Mouse (Mus musculus): ENCODE measurements around the gene Gm266. TPM values are rescaled to one million over a fixed set of nuclear protein-coding genes. Genes with fewer than 3 reads are reported as not detected.

Gene Gm266
- polyA plus RNA-seq (2015; fragmentation: Nextera tagmentation; extraction: Ambion mirVana) = 0.56 and 0.62 TPM in 2 replicates

GRCm38 (mm10) chr12:111485652-111486306, at the start of gene Gm266:
TSS of gene Gm266 (minus strand) at chr12:111485823.
- Histone ChIP-seq H3K4me2 (peak within 1 kb of the TSS; percentile 62), H3K27ac (replicated peaks) (no peak within 1 kb of the TSS), H3K27me3 (peaks cover 93% of the 10 kb centered on the region), H3K9ac (no peak within 1 kb of the TSS), H3K4me3 (replicated peaks) (peak within 1 kb of the TSS; percentile 46), H3K36me3 (replicated peaks) (no peaks in the 10 kb centered on the region), H3K9me3 (replicated peaks) (no peaks in the 10 kb centered on the region), H3K4me1 (replicated peaks) (peaks cover 16% of the 10 kb centered on the region)
- no peak for ATAC-seq (ENCODE audit: insufficient read depth)
- 2% methylated on average over 57 of the region's 58 CpGs for WGBS (ENCODE audit: insufficient replicate concordance)

- peaks cover 14% of the 10 kb centered on the region for H3K36me3 ChIP-seq (replicated peaks)
- H3K9me3 ChIP-seq (replicated peaks) = no peaks in the 10 kb centered on the region
- peak overlapping the region; percentile 71 for H3K4me2 ChIP-seq
- H3K4me3 ChIP-seq (replicated peaks) = 0 out of 2 replicates have a peak overlapping the region, but pooled peaks have one; percentile 4
- H3K9ac ChIP-seq = 0 out of 2 replicates have a peak overlapping the region, but pooled peaks have one; percentile 19
- peaks cover 51% of the 10 kb centered on the region for H3K4me1 ChIP-seq (replicated peaks)
- ATAC-seq (ENCODE audit: insufficient read depth) = peak; percentile 40
- 10% methylated on average over 6 of the region's 6 CpGs for WGBS (ENCODE audit: insufficient replicate concordance)
- peaks cover 43% of the 10 kb centered on the region for H3K27me3 ChIP-seq
- H3K27ac ChIP-seq (replicated peaks) = peak overlapping the region; percentile 94
Measured at GRCm38 (mm10) chr12:111535281-111535680, 49.7 kb upstream of the Gm266 start.

- 64% methylated on average over 11 of the region's 11 CpGs for WGBS (ENCODE audit: insufficient replicate concordance)
- no peak overlapping the region for H3K4me2 ChIP-seq
- peaks cover 44% of the 10 kb centered on the region for H3K4me1 ChIP-seq (replicated peaks)
- H3K4me3 ChIP-seq (replicated peaks) = no peak overlapping the region
- H3K27ac ChIP-seq (replicated peaks) = no peak overlapping the region
- H3K9me3 ChIP-seq (replicated peaks) = no peaks in the 10 kb centered on the region
- H3K27me3 ChIP-seq = peaks cover 61% of the 10 kb centered on the region
- H3K36me3 ChIP-seq (replicated peaks) = no peaks in the 10 kb centered on the region
- no peak overlapping the region for H3K9ac ChIP-seq
- no peak for ATAC-seq (ENCODE audit: insufficient read depth)
Measured at GRCm38 (mm10) chr12:111533096-111533794, 47.6 kb upstream of the Gm266 start.

GRCm38 (mm10) chr12:111529192-111529591, 43.6 kb upstream of the Gm266 start:
- Histone ChIP-seq H3K27ac (replicated peaks) (no peak overlapping the region), H3K27me3 (peaks cover 90% of the 10 kb centered on the region), H3K36me3 (replicated peaks) (no peaks in the 10 kb centered on the region), H3K4me2 (no peak overlapping the region), H3K4me3 (replicated peaks) (no peak overlapping the region), H3K9ac (no peak overlapping the region), H3K9me3 (replicated peaks) (no peaks in the 10 kb centered on the region), H3K4me1 (replicated peaks) (peaks cover 18% of the 10 kb centered on the region)
- 21% methylated on average over 8 of the region's 8 CpGs for WGBS (ENCODE audit: insufficient replicate concordance)
- ATAC-seq (ENCODE audit: insufficient read depth) = no peak

GRCm38 (mm10) chr12:111527643-111528281, 42.1 kb upstream of the Gm266 start:
- Histone ChIP-seq H3K4me2 (no peak overlapping the region), H3K4me3 (replicated peaks) (no peak overlapping the region), H3K27me3 (peaks cover 90% of the 10 kb centered on the region), H3K9me3 (replicated peaks) (no peaks in the 10 kb centered on the region), H3K27ac (replicated peaks) (no peak overlapping the region), H3K36me3 (replicated peaks) (no peaks in the 10 kb centered on the region), H3K4me1 (replicated peaks) (peaks cover 10% of the 10 kb centered on the region; the same call in 1 of the 2 replicates), H3K9ac (no peak overlapping the region)
- no peak for ATAC-seq (ENCODE audit: insufficient read depth)
- 49% methylated on average over 8 of the region's 8 CpGs for WGBS (ENCODE audit: insufficient replicate concordance)

GRCm38 (mm10) chr12:111524883-111525282, 39.3 kb upstream of the Gm266 start:
- Histone ChIP-seq H3K27ac (replicated peaks) (peak overlapping the region; percentile 65; the same call in 1 of the 2 replicates), H3K4me2 (no peak overlapping the region), H3K4me1 (replicated peaks) (peaks cover 17% of the 10 kb centered on the region), H3K9me3 (replicated peaks) (no peaks in the 10 kb centered on the region), H3K9ac (no peak overlapping the region), H3K4me3 (replicated peaks) (no peak overlapping the region), H3K36me3 (replicated peaks) (no peaks in the 10 kb centered on the region), H3K27me3 (peaks cover 65% of the 10 kb centered on the region)
- 56% methylated on average over 3 of the region's 3 CpGs for WGBS (ENCODE audit: insufficient replicate concordance)
- ATAC-seq (ENCODE audit: insufficient read depth) = 0 out of 2 replicates have a peak, but pooled peaks have one; percentile 22

GRCm38 (mm10) chr12:111524469-111524868, 38.8 kb upstream of the Gm266 start:
- H3K4me2 ChIP-seq = no peak overlapping the region
- no peak overlapping the region for H3K4me3 ChIP-seq (replicated peaks)
- no peaks in the 10 kb centered on the region for H3K9me3 ChIP-seq (replicated peaks)
- 0 out of 2 replicates have a peak, but pooled peaks have one; percentile 13 for ATAC-seq (ENCODE audit: insufficient read depth)
- H3K9ac ChIP-seq = no peak overlapping the region
- H3K4me1 ChIP-seq (replicated peaks) = peaks cover 21% of the 10 kb centered on the region
- peaks cover 62% of the 10 kb centered on the region for H3K27me3 ChIP-seq
- peak overlapping the region; percentile 65 for H3K27ac ChIP-seq (replicated peaks)
- H3K36me3 ChIP-seq (replicated peaks) = no peaks in the 10 kb centered on the region
- WGBS (ENCODE audit: insufficient replicate concordance) = 38% methylated on average over 1 of the region's 1 CpGs

- Histone ChIP-seq H3K9ac (no peak overlapping the region), H3K27me3 (peaks cover 30% of the 10 kb centered on the region), H3K27ac (replicated peaks) (no peak overlapping the region), H3K4me3 (replicated peaks) (no peak overlapping the region), H3K4me1 (replicated peaks) (peaks cover 48% of the 10 kb centered on the region), H3K36me3 (replicated peaks) (no peaks in the 10 kb centered on the region), H3K9me3 (replicated peaks) (no peaks in the 10 kb centered on the region), H3K4me2 (no peak overlapping the region)
- WGBS (ENCODE audit: insufficient replicate concordance) = 59% methylated on average over 2 of the region's 2 CpGs
- ATAC-seq (ENCODE audit: insufficient read depth) = no peak
Measured at GRCm38 (mm10) chr12:111520994-111521393, 35.4 kb upstream of the Gm266 start.

- Histone ChIP-seq H3K27me3 (peaks cover 18% of the 10 kb centered on the region; the same call in 1 of the 2 replicates), H3K36me3 (replicated peaks) (no peaks in the 10 kb centered on the region), H3K4me2 (0 out of 2 replicates have a peak overlapping the region, but pooled peaks have one; percentile 4), H3K9me3 (replicated peaks) (no peaks in the 10 kb centered on the region), H3K27ac (replicated peaks) (peak overlapping the region; percentile 99), H3K4me3 (replicated peaks) (no peak overlapping the region), H3K4me1 (replicated peaks) (peaks cover 57% of the 10 kb centered on the region), H3K9ac (no peak overlapping the region)
- no peak for ATAC-seq (ENCODE audit: insufficient read depth)
- WGBS (ENCODE audit: insufficient replicate concordance) = 83% methylated on average over 5 of the region's 5 CpGs
Measured at GRCm38 (mm10) chr12:111519821-111520220, 34.2 kb upstream of the Gm266 start.

GRCm38 (mm10) chr12:111518391-111518790, 32.8 kb upstream of the Gm266 start:
- peak overlapping the region; percentile 37 for H3K4me3 ChIP-seq (replicated peaks)
- peak overlapping the region; percentile 56 for H3K9ac ChIP-seq
- WGBS (ENCODE audit: insufficient replicate concordance) = 51% methylated on average over 9 of the region's 9 CpGs
- peak overlapping the region; percentile 99 for H3K27ac ChIP-seq (replicated peaks)
- no peaks in the 10 kb centered on the region for H3K9me3 ChIP-seq (replicated peaks)
- H3K4me2 ChIP-seq = peak overlapping the region; percentile 72
- no peaks in the 10 kb centered on the region for H3K36me3 ChIP-seq (replicated peaks)
- H3K27me3 ChIP-seq = peaks cover 5% of the 10 kb centered on the region; the same call in 1 of the 2 replicates
- H3K4me1 ChIP-seq (replicated peaks) = peaks cover 67% of the 10 kb centered on the region
- peak; percentile 69 for ATAC-seq (ENCODE audit: insufficient read depth)

GRCm38 (mm10) chr12:111517901-111518300, 32.3 kb upstream of the Gm266 start:
- H3K4me3 ChIP-seq (replicated peaks) = peak overlapping the region; percentile 37
- peak overlapping the region; percentile 59 for H3K9ac ChIP-seq
- H3K4me2 ChIP-seq = peak overlapping the region; percentile 72
- H3K27ac ChIP-seq (replicated peaks) = peak overlapping the region; percentile 99
- 17% methylated on average over 4 of the region's 4 CpGs for WGBS (ENCODE audit: insufficient replicate concordance)
- H3K27me3 ChIP-seq = peaks cover 1% of the 10 kb centered on the region; the same call in 1 of the 2 replicates
- peaks cover 67% of the 10 kb centered on the region for H3K4me1 ChIP-seq (replicated peaks)
- no peaks in the 10 kb centered on the region for H3K36me3 ChIP-seq (replicated peaks)
- H3K9me3 ChIP-seq (replicated peaks) = no peaks in the 10 kb centered on the region
- peak; percentile 96 for ATAC-seq (ENCODE audit: insufficient read depth)
